Mouse (Mus musculus): Measurements from ENCODE around the gene Mettl21a.
A peak's percentile ranks its signal among the peaks of the same experiment; 100 is the strongest.
"Not testable (repeated sequence)": the region's sequence is repeated elsewhere in the genome, so short reads cannot be mapped to it uniquely, and the experiment has no call there.

The Mettl21a gene

DNA sequence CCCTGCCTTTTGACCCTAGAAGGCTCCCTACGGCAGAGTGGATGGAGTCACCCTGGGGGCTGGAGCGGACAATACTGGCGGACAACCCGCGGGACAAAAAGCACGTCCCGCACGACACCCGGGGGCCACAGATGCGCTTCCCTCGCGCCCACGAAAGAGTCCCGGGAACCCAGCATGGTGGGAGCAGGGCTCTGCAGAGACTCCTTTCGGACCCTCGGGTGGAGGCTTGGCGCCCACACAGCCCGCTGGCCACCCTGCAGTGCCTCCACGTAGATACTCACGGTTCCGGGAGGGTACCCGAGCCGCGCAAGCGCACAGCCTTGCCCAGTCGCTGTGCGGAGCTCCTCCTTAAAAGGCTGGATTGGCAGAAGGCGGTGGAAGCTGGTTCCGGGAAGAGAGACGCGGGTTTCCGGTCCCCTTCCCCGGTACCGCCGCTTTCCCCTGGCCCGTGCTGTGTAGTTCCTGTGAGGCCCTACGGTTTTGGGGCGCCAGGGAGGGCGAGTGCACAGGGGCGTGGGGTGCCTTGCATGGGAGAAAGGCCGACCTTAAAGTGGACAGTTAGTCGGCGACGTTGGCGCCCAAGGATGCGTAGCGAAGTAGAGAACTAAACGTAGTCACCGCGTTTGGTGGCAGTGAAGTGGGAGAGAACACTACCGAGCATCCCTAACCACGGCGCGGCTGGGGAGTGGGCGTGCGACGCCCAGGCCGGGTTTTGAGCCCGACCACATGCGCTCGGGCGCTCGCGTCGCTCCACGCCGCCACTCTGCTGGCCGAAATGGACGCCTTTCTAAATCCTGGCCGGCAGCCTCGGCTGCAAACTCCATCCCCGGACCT is at the start of gene Mettl21a:
Gene Mettl21a, minus strand, starts transcription at position 362 of the 834 bp plus-strand sequence.
- peak; percentile 92 for DNase-seq (ENCODE audit: low read depth, low spot score)

DNA sequence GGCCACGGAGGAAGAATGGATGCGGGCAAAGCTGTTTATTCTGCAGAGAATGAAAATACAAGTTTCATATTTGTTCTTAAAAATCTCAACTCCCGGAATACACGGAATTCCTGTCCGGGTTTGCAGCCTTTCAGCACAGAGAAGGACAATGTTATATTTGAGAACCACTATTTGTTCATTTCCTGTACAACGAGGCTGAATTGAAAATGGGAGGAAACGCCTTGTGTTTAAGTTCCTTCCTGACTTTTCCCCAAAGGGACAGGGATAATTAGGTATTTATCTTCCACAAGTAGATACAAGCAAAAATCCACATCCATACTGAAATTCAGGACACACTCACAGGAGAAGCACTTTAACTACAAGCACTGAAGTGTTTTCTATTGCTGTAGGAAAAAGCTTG is 41.8 kb upstream of the Mettl21a start:
- no peak for DNase-seq (ENCODE audit: low read depth, low spot score)

DNA sequence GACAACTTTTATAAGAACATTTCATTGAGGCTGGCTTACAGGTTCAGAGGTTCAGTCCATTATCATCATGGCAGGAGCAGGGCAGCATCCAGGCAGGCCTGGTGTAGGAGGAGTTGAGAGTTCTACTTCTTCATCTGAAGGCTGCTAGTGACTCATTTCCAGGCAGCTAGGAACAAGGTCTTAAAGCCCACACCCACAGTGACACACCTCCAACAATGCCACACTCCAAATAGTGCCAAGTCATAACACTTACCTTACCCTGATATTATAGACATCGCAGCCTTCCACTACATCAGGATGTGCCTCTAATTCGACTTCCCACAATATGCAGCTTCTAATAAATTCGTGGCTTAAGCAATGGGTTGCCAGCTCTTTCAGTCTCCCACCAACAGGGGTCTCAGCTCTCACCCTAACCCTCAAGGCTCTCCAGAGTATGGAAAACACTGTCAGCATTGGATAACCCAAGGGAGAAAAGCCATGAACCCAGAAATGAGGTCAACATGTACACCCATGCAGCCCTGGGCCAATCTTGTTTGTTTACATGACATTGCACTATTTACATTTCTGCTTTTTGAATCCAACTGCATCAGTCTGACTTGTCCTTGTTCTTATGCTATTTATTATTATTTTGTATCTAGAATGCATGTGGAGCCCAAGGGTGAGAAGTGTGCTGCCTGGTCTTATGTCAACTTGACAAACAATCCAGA is 39.5 kb upstream of the Mettl21a start:
- no peak for DNase-seq (ENCODE audit: low read depth, low spot score)

DNA sequence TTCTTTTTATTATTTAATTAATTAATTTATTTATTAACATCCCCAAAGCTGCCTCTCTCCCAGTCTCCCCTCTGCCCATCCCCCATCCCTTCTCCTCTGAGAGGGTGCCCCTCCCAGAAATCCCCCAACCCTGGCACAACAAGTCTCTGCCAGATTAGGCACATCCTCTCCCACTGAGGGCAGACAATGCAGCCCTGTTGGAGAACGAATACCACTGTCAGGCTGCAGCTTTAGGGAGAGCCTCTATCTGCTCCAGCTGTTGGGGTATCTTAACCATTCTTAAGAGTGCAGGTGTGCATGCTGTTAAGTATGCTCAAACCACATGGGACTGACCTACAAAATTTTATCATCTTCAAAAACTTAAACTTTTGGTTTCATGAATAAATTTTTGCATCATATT is 38.4 kb upstream of the Mettl21a start:
- no peak for DNase-seq (ENCODE audit: low read depth, low spot score)

DNA sequence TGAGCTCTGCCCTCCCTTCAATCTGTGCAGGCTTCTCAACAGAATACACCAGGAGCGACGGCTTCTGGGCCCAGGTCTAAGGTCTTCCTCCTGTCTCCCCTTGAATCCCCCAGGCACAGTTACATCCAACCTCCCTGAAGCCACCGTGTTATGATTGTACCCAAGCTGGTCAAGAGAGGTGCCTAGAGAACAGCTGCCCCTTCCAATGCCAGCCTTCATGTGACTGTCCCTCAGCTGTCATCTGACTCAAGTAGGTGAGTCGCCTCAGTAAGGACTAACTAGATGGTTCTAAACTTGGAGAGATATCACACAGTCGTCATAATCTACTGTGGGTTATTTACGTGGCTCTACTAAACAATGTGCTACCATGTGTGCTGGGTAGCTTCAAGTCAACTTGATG is 36.7 kb upstream of the Mettl21a start:
- no peak for DNase-seq (ENCODE audit: low read depth, low spot score)

DNA sequence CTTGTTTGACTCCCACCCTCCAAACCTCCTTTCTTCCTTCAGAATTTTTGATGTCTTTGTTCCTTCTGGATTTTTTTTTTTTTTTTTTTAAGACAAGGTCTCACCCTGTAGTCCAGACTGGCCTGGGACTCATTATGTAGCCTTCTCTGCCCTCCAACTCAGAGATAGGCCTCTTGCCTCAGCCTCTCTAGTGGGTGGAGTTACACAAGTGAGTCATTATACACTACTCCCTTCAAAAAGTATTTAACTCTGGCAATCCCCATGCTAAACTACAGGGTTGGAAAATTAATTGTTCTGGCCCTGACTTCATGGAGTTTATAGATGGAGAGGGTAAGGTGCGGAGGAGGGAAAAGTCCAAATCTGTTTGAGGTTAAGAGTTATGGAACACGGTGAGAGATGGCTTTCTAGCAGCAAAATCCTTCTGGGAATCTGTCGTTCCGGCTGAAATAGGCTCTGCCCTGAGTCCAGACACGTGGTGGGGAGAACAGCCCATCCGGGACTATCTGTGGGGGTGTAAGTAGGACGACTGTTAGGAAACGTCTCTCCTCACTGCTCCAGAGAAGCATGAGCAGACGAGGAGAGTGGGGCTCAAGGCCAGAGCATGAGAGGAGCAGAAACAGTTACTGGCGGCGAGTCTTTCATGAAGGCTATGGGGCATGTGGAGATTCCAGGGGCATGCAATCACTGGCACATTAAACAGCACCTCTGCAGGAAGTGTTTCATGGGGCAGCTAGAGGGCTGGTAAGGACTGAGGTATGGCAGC is 32.5 kb upstream of the Mettl21a start:
- no peak for DNase-seq (ENCODE audit: low read depth, low spot score)

DNA sequence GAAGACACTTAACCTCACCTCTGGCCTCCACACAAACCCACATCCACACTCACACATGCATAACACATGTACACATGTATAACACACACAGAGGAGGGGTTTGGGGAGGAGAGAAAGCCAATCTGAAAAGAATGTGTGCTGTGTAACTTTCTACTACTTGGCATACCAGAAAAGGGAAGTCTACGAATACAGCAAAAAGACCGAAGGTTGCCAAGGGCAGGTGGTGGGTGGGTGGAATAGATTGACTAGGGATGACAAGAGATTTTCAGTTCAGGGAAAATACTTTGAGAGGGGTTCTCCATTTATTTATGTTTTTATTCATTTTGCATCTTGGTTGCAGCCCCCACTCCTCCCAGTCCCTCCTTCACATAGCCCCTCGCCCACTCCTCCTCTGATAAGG is 27.5 kb upstream of the Mettl21a start:
- DNase-seq (ENCODE audit: low read depth, low spot score) = no peak

DNA sequence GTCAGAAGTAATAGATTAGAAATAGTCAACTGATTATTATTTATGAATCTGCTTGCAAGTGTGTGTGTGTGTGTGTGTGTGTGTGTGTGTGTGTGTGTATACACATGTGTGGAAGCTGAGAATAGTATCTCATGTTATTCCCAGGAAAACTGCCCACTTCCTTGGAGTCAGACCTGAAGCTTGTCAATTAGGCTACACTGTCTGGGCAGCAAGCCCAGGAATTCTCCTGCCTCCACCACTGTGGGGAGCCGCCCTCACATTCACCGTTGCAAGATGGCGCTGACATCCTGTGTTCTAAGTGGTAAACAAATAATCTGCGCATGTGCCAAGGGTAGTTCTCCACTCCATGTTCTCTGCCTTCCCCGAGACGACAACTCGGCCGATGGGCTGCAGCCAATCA is 25.5 kb upstream of the Mettl21a start:
- DNase-seq (ENCODE audit: low read depth, low spot score) = not testable (repeated sequence)

DNA sequence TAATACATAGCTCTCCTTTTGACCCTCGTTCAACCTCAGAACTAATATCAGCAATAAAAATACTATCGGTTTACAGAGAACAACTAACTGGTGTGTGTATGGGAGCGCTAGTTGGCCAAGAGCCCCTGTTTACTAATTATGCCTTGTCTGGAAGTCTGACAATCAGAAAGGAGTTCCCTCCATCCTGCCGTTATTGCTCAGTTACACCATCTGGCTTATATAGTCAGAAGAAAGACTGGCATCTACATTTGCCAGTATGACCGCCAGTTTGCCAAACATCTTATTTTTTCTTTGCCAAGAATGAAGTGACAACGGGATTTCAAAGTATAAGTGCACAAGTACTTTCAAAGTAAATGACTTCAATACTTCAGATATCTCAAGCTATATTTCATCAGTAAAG is 24.0 kb upstream of the Mettl21a start:
- no peak for DNase-seq (ENCODE audit: low read depth, low spot score)

DNA sequence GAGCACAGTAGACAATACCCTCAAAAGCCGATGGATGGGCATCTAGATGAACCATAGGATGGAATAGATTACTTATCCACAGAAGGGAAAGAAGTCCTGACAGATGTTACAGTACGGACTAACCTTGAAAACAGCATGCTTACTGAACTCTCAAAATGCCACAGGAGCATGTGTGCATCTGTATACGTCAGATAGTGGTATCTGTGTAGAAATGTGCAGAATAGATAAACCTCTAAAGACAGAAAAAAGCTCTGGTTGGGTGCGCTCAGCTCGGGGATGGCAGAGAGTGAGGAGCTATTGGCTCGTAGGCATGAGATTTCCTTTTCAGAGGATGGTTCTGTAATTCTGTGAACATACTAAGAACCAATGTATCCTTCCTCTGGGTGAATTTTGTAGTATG is 22.2 kb upstream of the Mettl21a start:
- DNase-seq (ENCODE audit: low read depth, low spot score) = no peak

DNA sequence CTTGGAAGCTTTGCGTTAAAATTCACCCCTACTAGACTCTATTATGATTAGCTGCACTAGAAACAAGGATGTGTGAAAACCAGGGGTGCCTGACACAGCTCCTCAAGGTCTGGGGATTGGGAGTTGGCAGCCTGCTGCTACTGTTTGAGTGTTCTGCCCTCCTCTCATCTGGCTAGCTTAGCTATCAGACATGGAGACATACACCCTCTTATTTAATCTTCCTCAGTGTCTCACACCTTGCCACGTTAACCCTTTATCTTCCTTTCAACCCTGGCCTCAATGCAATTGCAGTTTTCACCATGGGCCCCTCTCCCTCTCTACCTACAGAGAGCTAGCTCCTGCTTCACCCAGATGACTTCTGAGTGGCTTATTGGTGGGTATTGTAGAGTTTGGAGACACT is 18.6 kb upstream of the Mettl21a start:
- DNase-seq (ENCODE audit: low read depth, low spot score) = no peak

DNA sequence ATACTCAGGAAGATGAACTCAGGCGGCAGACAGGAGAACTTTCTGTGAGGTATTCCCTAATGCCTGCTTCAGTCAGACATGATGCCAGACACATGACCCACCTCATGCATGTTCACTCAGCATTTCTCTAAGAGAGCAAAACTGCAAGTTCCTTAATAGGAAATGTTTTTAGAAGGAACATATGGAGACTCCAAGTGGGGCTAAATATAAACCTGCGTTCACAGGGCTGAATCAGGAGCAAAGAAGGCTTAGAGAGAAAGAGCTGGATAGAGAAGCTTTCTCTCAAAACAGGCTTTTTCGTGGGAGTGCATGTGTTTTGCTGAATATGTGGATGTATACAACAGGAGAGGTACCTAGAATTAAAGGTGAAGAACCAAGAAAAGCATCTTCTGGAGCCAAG is 16.2 kb upstream of the Mettl21a start:
- no peak for DNase-seq (ENCODE audit: low read depth, low spot score)

DNA sequence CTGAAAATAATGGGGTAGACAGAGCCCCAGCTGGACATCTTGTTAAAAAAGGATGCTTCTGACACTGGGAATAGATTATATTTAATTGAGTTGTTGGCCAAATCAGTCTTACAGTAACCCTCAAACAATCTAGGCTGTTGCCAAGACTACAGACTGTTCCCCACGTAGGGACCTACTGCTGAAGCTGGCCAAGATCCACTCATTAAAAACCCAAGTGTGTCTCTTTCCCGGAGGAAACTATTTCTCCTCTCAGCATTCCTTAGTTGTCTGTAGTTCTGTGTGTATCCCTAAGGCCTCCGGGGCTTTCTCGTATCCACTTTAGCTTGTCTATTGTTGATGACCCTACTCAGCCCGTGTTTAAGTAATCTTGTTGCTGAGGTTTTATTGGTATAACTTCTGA is 14.5 kb upstream of the Mettl21a start:
- DNase-seq (ENCODE audit: low read depth, low spot score) = no peak

DNA sequence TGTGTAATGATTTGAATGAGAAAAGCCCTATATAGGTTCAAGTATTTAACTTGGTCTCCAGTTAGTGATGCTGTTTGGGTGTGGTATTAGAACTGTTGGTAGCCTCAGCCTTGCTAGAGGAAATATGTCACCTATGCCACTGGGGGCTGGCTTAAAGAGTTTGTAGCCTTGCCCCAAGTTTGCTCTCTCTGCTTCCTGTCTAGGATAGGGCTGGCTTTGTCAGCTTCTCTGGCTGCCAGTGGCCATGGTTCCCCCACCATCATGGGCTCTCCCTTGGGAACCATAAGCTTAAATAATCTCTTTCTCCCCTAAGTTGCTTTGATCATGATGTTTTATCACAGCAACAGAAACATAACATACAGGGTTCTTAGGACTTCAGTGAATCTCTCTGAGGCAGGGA is 8.2 kb upstream of the Mettl21a start:
- no peak for DNase-seq (ENCODE audit: low read depth, low spot score)

DNA sequence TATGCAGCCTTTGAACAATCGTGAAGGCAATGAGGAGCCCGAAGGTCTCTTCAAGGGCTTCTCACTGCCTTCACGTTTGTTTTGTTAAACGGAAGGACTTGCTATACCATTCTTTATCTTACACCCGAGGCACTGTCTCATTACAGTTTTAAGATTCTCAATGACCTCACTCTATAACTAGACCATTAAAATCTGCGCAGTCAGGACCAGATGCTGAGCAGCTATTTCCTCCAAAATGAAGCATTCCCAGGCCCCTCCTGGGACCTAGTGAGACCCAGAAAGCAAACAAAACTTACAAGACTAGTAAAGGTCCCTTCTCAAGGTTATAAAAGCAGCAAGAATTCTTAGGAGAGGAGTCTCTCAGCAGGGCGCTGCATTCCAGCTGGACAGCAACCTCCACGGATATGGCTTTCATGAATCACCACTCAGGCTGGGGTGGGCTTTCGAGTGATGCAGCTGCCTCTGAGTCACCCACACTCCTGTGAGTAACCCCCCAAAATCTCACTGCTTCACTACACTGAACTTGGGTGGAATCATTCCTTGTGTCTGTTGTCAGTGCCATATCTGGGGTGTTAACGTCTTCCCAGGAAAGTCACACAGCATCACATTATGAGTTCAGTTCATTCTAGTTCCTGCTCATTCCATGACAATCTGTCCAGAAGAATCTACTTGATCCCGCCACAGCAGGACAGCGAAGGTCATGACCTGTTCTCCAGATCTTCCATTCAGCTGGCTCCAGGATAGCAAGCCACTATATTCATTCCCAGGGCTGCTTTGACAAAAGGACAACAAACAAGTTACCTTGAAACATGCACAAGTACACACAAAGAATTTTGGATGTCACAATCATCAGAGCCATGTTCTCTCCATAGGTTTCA is 6.8 kb upstream of the Mettl21a start:
- no peak for DNase-seq (ENCODE audit: low read depth, low spot score)

DNA sequence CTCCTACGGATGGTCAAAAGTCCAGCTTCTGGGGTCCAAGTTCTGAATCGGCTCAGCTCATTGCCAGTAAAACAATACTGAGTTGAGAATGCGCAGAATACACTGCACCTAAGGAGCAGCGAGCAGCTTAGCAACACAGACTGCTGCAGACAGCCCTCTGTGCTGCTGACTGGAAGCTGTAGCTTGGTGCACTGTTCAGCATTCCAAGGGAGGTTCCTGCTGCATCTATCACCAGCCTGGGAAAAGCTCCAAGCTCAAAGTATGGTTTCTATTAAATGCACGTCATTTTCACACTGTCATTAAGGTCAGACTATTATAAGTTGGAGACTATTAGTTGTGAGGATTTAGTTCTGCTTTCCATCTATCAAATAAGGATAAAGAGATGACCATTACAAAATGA is 4.1 kb upstream of the Mettl21a start:
- DNase-seq (ENCODE audit: low read depth, low spot score) = no peak

DNA sequence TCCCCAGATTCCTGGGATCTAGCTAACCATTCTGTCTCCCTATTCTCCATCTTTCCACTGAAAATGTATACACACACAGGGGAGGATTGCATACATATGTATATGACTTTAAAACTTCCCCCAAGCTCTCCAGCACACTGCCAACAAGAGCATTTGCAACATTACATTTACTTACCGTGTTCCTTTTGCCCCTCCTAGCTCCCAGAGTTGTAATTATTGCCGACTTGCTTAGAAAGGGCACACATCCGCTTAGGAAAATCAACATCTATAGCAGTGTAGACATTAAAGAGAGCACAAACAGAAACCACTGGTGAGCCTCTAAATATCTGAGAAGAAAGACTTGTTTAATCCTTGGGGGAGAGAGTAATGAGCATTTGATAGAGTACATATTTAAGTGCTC is 1.2 kb upstream of the Mettl21a start:
- DNase-seq (ENCODE audit: low read depth, low spot score) = peak; percentile 55

DNA sequence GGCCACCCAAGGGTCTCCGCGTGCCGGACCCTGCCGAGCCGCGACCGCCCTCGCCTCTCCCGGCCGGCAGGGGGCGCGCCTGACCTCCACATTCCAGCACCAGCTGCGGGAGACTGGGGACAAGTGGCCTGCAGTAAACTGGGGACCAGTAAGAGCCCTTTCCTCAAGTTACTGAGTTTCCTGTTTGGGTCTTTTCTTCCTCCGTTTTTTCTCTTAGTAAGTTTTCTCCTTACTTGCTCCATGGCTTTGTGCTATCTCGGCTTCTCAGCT is 608 bp upstream of the Mettl21a start:
- DNase-seq (ENCODE audit: low read depth, low spot score) = peak; percentile 87

DNA sequence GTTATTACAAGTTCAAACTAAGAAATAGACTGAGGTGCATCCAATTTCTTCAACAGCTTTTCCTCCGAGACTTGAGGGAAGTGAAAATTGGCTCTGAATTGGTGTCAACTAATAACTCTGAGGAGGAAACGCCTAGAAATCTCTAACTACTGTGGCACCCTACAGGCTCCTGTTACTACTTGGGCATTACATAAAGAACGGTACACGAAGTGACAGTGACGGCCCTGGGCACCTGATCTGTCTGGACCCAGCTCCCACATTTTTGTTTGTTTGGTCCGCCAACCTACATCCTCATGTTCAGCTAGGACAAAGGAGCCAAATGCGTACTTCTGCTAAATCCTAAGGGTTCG is 536 bp downstream of the Mettl21a start:
- peak; percentile 75 for DNase-seq (ENCODE audit: low read depth, low spot score)

DNA sequence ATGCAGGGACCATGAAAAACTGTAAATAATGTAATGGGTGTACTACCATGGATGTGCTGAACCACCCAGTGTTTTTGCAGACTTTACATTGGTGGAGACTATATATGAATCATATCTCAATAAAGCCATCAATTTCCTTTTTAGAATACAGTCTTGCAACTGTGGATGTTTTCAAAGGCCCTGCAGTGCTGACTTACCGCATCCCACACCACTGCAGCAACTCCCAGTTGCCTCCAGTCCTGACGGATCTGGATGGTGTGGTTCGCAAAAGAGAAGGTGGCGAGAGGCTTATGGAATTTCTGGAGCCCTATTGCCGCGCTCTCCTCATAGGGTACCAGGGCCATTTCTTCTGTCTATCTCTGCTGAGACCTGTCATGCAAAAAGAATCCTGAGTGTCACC is 966 bp downstream of the Mettl21a start:
- DNase-seq (ENCODE audit: low read depth, low spot score) = no peak

DNA sequence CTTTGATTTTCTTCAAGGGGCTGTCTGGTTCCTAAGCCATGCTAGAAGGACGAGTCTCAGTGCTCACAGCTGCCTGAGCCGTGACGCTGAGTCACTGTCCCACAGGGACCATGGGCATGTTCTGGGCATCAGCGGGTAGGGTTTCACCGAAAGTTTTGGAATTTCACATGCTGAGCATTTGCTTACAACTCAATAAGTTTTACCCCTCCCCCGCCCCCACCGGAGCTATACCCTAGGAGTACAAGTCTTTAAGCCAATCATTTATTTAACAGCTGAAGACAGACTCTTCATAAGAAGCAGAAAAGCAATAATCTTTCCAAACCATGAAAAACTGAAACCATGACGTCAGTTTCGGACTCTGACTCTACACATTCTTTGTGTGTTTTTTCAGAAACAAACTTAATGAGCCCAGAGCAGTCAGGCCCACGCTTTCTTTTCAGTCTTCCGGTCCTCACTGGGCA is 1.5 kb downstream of the Mettl21a start:
- DNase-seq (ENCODE audit: low read depth, low spot score) = peak; percentile 79
